Mouse (Mus musculus): ENCODE results near the gene Tsga13. TPM values are rescaled to one million over a fixed set of nuclear protein-coding genes. Genes with fewer than 3 reads are reported as not detected.

The Tsga13 gene
- polyA plus RNA-seq (2014; fragmentation: Nextera tagmentation; extraction: Ambion mirVana), result not detected in 2 replicates

GRCm38 (mm10) chr6:30915473-30915872 is at the start of gene Tsga13:
Gene Tsga13, minus strand, starts transcription at chr6:30915573.
- no peak for ATAC-seq (replicated peaks; ENCODE audit: insufficient number of reproducible peaks, low FRiP score, low TSS enrichment, low read depth)

GRCm38 (mm10) chr6:30958736-30959540 is 43.6 kb upstream of the Tsga13 start, which contains the start of gene Klf14:
Gene Klf14, minus strand, starts transcription at chr6:30959078.
- peak; percentile 60 for DNase-seq (ENCODE audit: low spot score)
- H3K36me3 ChIP-seq (replicated peaks; ENCODE audit: control insufficient read depth, insufficient read depth, low read depth, low read length), result no peaks in the 10 kb centered on the region; the same call in 1 of the 2 replicates

More at GRCm38 (mm10) chr6:30915473-30915872, at the start of gene Tsga13:
- H3K4me3 ChIP-seq (ENCODE audit: low read depth, low read length), result no peak within 1 kb of the TSS
- H3K4me2 ChIP-seq (ENCODE audit: low read depth, low read length), result no peak within 1 kb of the TSS
- H3K27me3 ChIP-seq (ENCODE audit: control insufficient read depth, insufficient read depth, low read length), result no peaks in the 10 kb centered on the region
- H3K9me3 ChIP-seq (replicated peaks; ENCODE audit: control insufficient read depth, low read length), result no peaks in the 10 kb centered on the region
- 95% methylated on average over 2 of the region's 2 CpGs for WGBS
- no peaks in the 10 kb centered on the region for H3K36me3 ChIP-seq (replicated peaks; ENCODE audit: control insufficient read depth, insufficient read depth, low read depth, low read length)
- H3K27ac ChIP-seq (replicated peaks; ENCODE audit: low read depth, low read length), result no peak within 1 kb of the TSS
- no peak for DNase-seq (ENCODE audit: low spot score)
- no peak within 1 kb of the TSS for H3K9ac ChIP-seq (replicated peaks; ENCODE audit: low read length)
- no peaks in the 10 kb centered on the region for H3K4me1 ChIP-seq (ENCODE audit: control insufficient read depth, insufficient read depth, low read length)

GRCm38 (mm10) chr6:30957784-30958735 is 42.7 kb upstream of the Tsga13 start:
- Histone ChIP-seq H3K27me3 (ENCODE audit: control insufficient read depth, insufficient read depth, low read length) (peaks cover 18% of the 10 kb centered on the region), H3K9me3 (replicated peaks; ENCODE audit: control insufficient read depth, low read length) (peaks cover 23% of the 10 kb centered on the region)

More at GRCm38 (mm10) chr6:30958736-30959540, 43.6 kb upstream of the Tsga13 start, which contains the start of gene Klf14:
- ATAC-seq (replicated peaks; ENCODE audit: insufficient number of reproducible peaks, low FRiP score, low TSS enrichment, low read depth), result no peak
- WGBS, result under 1% methylated on average over 66 of the region's 75 CpGs
- H3K27me3 ChIP-seq (ENCODE audit: control insufficient read depth, insufficient read depth, low read length), result peaks cover 18% of the 10 kb centered on the region
- peak within 1 kb of the TSS; percentile 82 for H3K4me2 ChIP-seq (ENCODE audit: low read depth, low read length)
- H3K27ac ChIP-seq (replicated peaks; ENCODE audit: low read depth, low read length), result no peak within 1 kb of the TSS
- H3K4me3 ChIP-seq (ENCODE audit: low read depth, low read length), result peak within 1 kb of the TSS; percentile 46
- H3K9ac ChIP-seq (replicated peaks; ENCODE audit: low read length), result peak within 1 kb of the TSS; percentile 27; the same call in 1 of the 2 replicates
- H3K9me3 ChIP-seq (replicated peaks; ENCODE audit: control insufficient read depth, low read length), result peaks cover 23% of the 10 kb centered on the region
- H3K4me1 ChIP-seq (ENCODE audit: control insufficient read depth, insufficient read depth, low read length), result no peaks in the 10 kb centered on the region

GRCm38 (mm10) chr6:30939264-30939663 is 23.9 kb upstream of the Tsga13 start:
- no peak overlapping the region for H3K27ac ChIP-seq (replicated peaks; ENCODE audit: low read depth, low read length)
- H3K36me3 ChIP-seq (replicated peaks; ENCODE audit: control insufficient read depth, insufficient read depth, low read depth, low read length), result no peaks in the 10 kb centered on the region
- H3K27me3 ChIP-seq (ENCODE audit: control insufficient read depth, insufficient read depth, low read length), result no peaks in the 10 kb centered on the region
- 70% methylated on average over 5 of the region's 5 CpGs for WGBS
- ATAC-seq (replicated peaks; ENCODE audit: insufficient number of reproducible peaks, low FRiP score, low TSS enrichment, low read depth) (no peak), DNase-seq (ENCODE audit: low spot score) (no peak)
- no peaks in the 10 kb centered on the region for H3K9me3 ChIP-seq (replicated peaks; ENCODE audit: control insufficient read depth, low read length)
- no peak overlapping the region for H3K4me3 ChIP-seq (ENCODE audit: low read depth, low read length)
- no peak overlapping the region for H3K4me2 ChIP-seq (ENCODE audit: low read depth, low read length)
- H3K4me1 ChIP-seq (ENCODE audit: control insufficient read depth, insufficient read depth, low read length), result no peaks in the 10 kb centered on the region
- H3K9ac ChIP-seq (replicated peaks; ENCODE audit: low read length), result no peak overlapping the region

More at GRCm38 (mm10) chr6:30957784-30958735, 42.7 kb upstream of the Tsga13 start:
- Histone ChIP-seq H3K27ac (replicated peaks; ENCODE audit: low read depth, low read length) (no peak overlapping the region), H3K4me1 (ENCODE audit: control insufficient read depth, insufficient read depth, low read length) (no peaks in the 10 kb centered on the region), H3K4me2 (ENCODE audit: low read depth, low read length) (peak overlapping the region; percentile 82), H3K36me3 (replicated peaks; ENCODE audit: control insufficient read depth, insufficient read depth, low read depth, low read length) (no peaks in the 10 kb centered on the region; the same call in 1 of the 2 replicates), H3K4me3 (ENCODE audit: low read depth, low read length) (peak overlapping the region; percentile 46), H3K9ac (replicated peaks; ENCODE audit: low read length) (peak overlapping the region; percentile 27; the same call in 1 of the 2 replicates)
- DNase-seq (ENCODE audit: low spot score), result peak; percentile 60
- WGBS, result 4% methylated on average over 84 of the region's 84 CpGs
- ATAC-seq (replicated peaks; ENCODE audit: insufficient number of reproducible peaks, low FRiP score, low TSS enrichment, low read depth), result no peak

GRCm38 (mm10) chr6:30922821-30923220 is 7.4 kb upstream of the Tsga13 start:
- Histone ChIP-seq H3K36me3 (replicated peaks; ENCODE audit: control insufficient read depth, insufficient read depth, low read depth, low read length) (no peaks in the 10 kb centered on the region), H3K4me3 (ENCODE audit: low read depth, low read length) (no peak overlapping the region)

GRCm38 (mm10) chr6:30921826-30922225 is 6.5 kb upstream of the Tsga13 start:
- ATAC-seq (replicated peaks; ENCODE audit: insufficient number of reproducible peaks, low FRiP score, low TSS enrichment, low read depth) (no peak), DNase-seq (ENCODE audit: low spot score) (no peak)
- no peaks in the 10 kb centered on the region for H3K36me3 ChIP-seq (replicated peaks; ENCODE audit: control insufficient read depth, insufficient read depth, low read depth, low read length)
- no peaks in the 10 kb centered on the region for H3K9me3 ChIP-seq (replicated peaks; ENCODE audit: control insufficient read depth, low read length)
- no peak overlapping the region for H3K27ac ChIP-seq (replicated peaks; ENCODE audit: low read depth, low read length)
- H3K9ac ChIP-seq (replicated peaks; ENCODE audit: low read length), result no peak overlapping the region
- no peak overlapping the region for H3K4me3 ChIP-seq (ENCODE audit: low read depth, low read length)
- H3K27me3 ChIP-seq (ENCODE audit: control insufficient read depth, insufficient read depth, low read length), result no peaks in the 10 kb centered on the region
- no peaks in the 10 kb centered on the region for H3K4me1 ChIP-seq (ENCODE audit: control insufficient read depth, insufficient read depth, low read length)
- 76% methylated on average over 10 of the region's 11 CpGs for WGBS
- H3K4me2 ChIP-seq (ENCODE audit: low read depth, low read length), result no peak overlapping the region

More at GRCm38 (mm10) chr6:30922821-30923220, 7.4 kb upstream of the Tsga13 start:
- Histone ChIP-seq H3K9ac (replicated peaks; ENCODE audit: low read length) (no peak overlapping the region), H3K27ac (replicated peaks; ENCODE audit: low read depth, low read length) (no peak overlapping the region), H3K9me3 (replicated peaks; ENCODE audit: control insufficient read depth, low read length) (no peaks in the 10 kb centered on the region), H3K27me3 (ENCODE audit: control insufficient read depth, insufficient read depth, low read length) (no peaks in the 10 kb centered on the region), H3K4me1 (ENCODE audit: control insufficient read depth, insufficient read depth, low read length) (no peaks in the 10 kb centered on the region), H3K4me2 (ENCODE audit: low read depth, low read length) (no peak overlapping the region)
- ATAC-seq (replicated peaks; ENCODE audit: insufficient number of reproducible peaks, low FRiP score, low TSS enrichment, low read depth) (no peak), DNase-seq (ENCODE audit: low spot score) (peak; percentile 42)
- 46% methylated on average over 2 of the region's 2 CpGs for WGBS

GRCm38 (mm10) chr6:30920834-30921675 is 5.7 kb upstream of the Tsga13 start:
- 55% methylated on average over 21 of the region's 21 CpGs for WGBS
- Histone ChIP-seq H3K27ac (replicated peaks; ENCODE audit: low read depth, low read length) (no peak overlapping the region), H3K27me3 (ENCODE audit: control insufficient read depth, insufficient read depth, low read length) (no peaks in the 10 kb centered on the region), H3K4me2 (ENCODE audit: low read depth, low read length) (no peak overlapping the region), H3K9me3 (replicated peaks; ENCODE audit: control insufficient read depth, low read length) (no peaks in the 10 kb centered on the region), H3K4me3 (ENCODE audit: low read depth, low read length) (no peak overlapping the region), H3K36me3 (replicated peaks; ENCODE audit: control insufficient read depth, insufficient read depth, low read depth, low read length) (no peaks in the 10 kb centered on the region), H3K4me1 (ENCODE audit: control insufficient read depth, insufficient read depth, low read length) (no peaks in the 10 kb centered on the region), H3K9ac (replicated peaks; ENCODE audit: low read length) (no peak overlapping the region)
- ATAC-seq (replicated peaks; ENCODE audit: insufficient number of reproducible peaks, low FRiP score, low TSS enrichment, low read depth), result no peak
- peak; percentile 38 for DNase-seq (ENCODE audit: low spot score)
